Mouse (Mus musculus) ES-E14 (cell line): ENCODE data around the gene Khnyn. TPM values are rescaled to one million over a fixed set of nuclear protein-coding genes. Genes with fewer than 3 reads are reported as not detected.
A peak's percentile ranks its signal among the peaks of the same experiment; 100 is the strongest.

Source experiments
- DNase-seq: peaks from one replicate; pipeline ENCODE4 v3.0.0-alpha.2; 2013; ENCODE audit warnings: low read depth, low spot score
- H3K27ac ChIP-seq: 2 replicates; pipeline ENCODE4 v1.5.1; 2012; ENCODE audit warnings: low read depth, mild to moderate bottlenecking, low read length, moderate library complexity, mixed read lengths; ENCODE audit not compliant: poor library complexity, insufficient read depth, severe bottlenecking
- H3K36me3 ChIP-seq: 2 replicates; pipeline ENCODE4 v1.6.1; 2012; ENCODE audit warnings: mild to moderate bottlenecking, low read length, moderate library complexity, mixed read lengths; ENCODE audit not compliant: control insufficient read depth, poor library complexity, insufficient read depth, severe bottlenecking
- H3K4me1 ChIP-seq, 2 experiments: fragments of 150-350 bp in 1 of 2; sonication (generic) in 1 of 2; 2 replicates each; pipeline ENCODE4 v1.6.1; 2012; ENCODE audit warnings: low read length in 2 of 2, mild to moderate bottlenecking in 1 of 2, mixed read lengths in 1 of 2; ENCODE audit not compliant: control insufficient read depth in 2 of 2, insufficient read depth in 2 of 2, poor library complexity in 1 of 2
- H3K4me3 ChIP-seq, 2 experiments: fragments of 150-350 bp in 1 of 2; sonication (generic) in 1 of 2; 2 replicates each; pipeline ENCODE4 v1.5.1; 2012; ENCODE audit warnings: low read length in 2 of 2, low read depth in 1 of 2, mild to moderate bottlenecking in 1 of 2, mixed read lengths in 1 of 2; ENCODE audit not compliant: insufficient read depth in 1 of 2, poor library complexity in 1 of 2, severe bottlenecking in 1 of 2
- H3K9ac ChIP-seq: 2 replicates; pipeline ENCODE4 v1.6.1; 2012; ENCODE audit warnings: low read depth, mild to moderate bottlenecking, low read length, mixed read lengths; ENCODE audit not compliant: poor library complexity, insufficient read depth, severe bottlenecking
- H3K9me3 ChIP-seq: fragments of 150-350 bp; sonication (generic); 2 replicates; pipeline ENCODE4 v1.6.1; 2012; ENCODE audit warnings: low read depth, mild to moderate bottlenecking, low read length; ENCODE audit not compliant: control insufficient read depth, insufficient read depth
- CHD2 ChIP-seq: IDR thresholded peaks from 2 replicates; pipeline ENCODE4 v1.6.1; 2014; ENCODE audit warnings: mild to moderate bottlenecking, low read depth, low read length, inconsistent platforms
- HCFC1 ChIP-seq: IDR thresholded peaks from 2 replicates; pipeline ENCODE4 v1.6.1; 2012; ENCODE audit warnings: low read length, inconsistent platforms, borderline replicate concordance; ENCODE audit not compliant: insufficient read depth
- MAFK ChIP-seq: IDR thresholded peaks from 2 replicates; pipeline ENCODE4 v1.6.1; 2014; ENCODE audit warnings: mild to moderate bottlenecking, low read depth, low read length, inconsistent platforms; ENCODE audit not compliant: insufficient read depth
- ZC3H11A ChIP-seq: IDR thresholded peaks from 2 replicates; pipeline ENCODE4 v1.6.1; 2012; ENCODE audit warnings: low read depth, mild to moderate bottlenecking, inconsistent platforms, low read length, borderline replicate concordance
- ZNF384 ChIP-seq: IDR thresholded peaks from 2 replicates; pipeline ENCODE4 v1.6.1; 2012; ENCODE audit warnings: low read depth, low read length, inconsistent platforms
- in situ Hi-C, 2 experiments: fragments of 600-800 bp; cut with MboI; formaldehyde crosslinking; loops; one replicate each; pipeline ENCODE4 v1.15.1; 2025; ENCODE audit warnings: low sequenced_read_pairs in 2 of 2, inconsistent platforms in 1 of 2; ENCODE audit not compliant: unreplicated experiment in 2 of 2
- total RNA-seq: library from RNA; depleted of rRNA; stranded (reverse); fragments of 300-350 nt; gene quantifications from 2 replicates; pipeline ENCODE4 v1.2.3, GENCODE M21; 2012

Gene Khnyn
- total RNA-seq, 1 experiment, result 7.2 TPM

DNA sequence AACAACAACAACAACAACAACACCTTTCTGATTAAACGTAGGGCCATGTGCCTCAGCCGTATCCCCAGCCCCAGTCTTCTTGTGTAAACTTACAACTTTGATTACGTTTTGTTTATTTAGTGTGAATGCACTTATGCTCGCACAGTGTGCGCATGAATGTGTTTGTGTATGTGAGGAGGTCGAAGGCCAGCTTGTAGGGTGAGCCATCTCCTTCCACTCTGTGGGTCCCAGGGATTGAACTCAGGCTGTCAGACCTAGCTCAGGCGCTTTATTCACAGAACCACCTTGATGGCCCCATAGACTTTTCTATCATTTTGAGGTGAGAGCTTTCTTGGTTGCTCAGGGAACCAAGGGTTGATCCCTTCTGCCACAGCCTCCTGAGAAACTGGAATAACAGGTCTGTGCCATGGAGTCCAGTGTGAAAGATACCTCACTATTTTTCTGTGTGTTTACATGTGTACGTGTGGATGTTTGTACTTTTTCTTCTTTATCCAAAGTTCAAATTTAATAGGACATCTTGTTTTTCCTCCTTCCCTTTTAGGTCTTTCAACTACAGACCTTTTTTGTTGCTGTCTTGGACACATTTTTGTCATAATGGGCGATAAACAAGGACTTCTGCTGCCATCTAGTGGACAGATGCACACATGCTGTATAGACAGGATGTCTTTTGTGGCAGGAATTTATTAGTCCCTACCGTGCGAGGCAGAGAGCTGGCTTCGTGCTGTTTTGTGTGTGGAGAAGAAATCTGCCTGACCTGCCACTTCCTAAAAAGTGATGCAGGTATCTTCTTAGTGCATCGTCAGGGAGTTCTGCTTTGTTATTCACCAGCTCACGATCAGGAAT is 33.7 kb downstream of the Khnyn start:
- in situ Hi-C loops, result no loop called here
- DNase-seq, result peak; percentile 86
- TF ChIP-seq HCFC1, result no peak
- 0 out of 2 replicates have a peak, but pooled peaks have one; percentile 36 for TF ChIP-seq MAFK
- TF ChIP-seq ZC3H11A, result peak; percentile 71; the same call in 1 of the 2 replicates
- H3K4me1 ChIP-seq, result no peaks in the 10 kb centered on the region; a peak in 1 of 4 replicates
- no peaks in the 10 kb centered on the region for H3K9me3 ChIP-seq
- H3K36me3 ChIP-seq, result no peaks in the 10 kb centered on the region
- no peak overlapping the region for H3K27ac ChIP-seq
- no peak overlapping the region for H3K9ac ChIP-seq
- no peak overlapping the region for H3K4me3 ChIP-seq

DNA sequence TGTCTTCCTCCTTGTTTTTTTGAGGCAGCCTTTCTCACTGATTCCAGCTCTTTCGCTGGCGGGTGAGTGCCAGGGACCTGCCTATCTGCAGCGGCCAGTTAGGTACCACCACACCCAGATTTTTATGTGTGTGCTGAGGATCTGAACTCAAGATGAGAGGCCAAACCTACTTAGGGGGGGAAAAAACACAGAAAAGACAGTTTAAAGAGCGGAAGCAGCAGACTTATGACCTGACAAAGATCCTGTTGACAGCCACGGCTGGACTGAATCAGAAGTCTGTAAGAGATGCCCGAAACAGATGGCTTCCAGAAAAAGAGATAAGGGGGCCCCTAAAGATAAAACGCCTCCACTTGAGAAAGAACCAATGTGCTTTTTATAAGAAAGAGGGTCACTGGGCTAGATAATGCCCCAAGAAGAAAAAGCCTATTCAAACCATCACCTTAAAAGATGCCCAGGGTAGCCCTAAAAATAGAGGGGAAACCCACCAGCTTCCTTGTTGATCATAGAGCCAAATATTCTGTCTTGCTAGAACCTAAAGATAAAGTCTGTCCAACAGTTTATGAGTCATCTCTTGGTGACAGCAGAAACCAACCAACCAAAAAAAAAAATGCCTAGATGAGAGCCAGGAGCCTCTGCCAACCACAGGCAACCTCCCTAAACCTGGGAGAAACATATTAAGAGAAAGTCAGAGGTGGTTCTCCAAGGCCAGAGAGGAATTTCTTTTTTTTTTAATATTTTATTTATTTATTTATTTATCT is 37.9 kb downstream of the Khnyn start:
- DNase-seq, result no peak
- Histone ChIP-seq H3K4me3 (no peak overlapping the region), H3K9me3 (no peaks in the 10 kb centered on the region), H3K4me1 (no peaks in the 10 kb centered on the region; a peak in 1 of 4 replicates), H3K9ac (no peak overlapping the region), H3K27ac (no peak overlapping the region), H3K36me3 (no peaks in the 10 kb centered on the region)
- TF ChIP-seq MAFK, result no peak
- no peak for TF ChIP-seq HCFC1
- no peak for TF ChIP-seq ZNF384
- no peak for TF ChIP-seq CHD2
- TF ChIP-seq ZC3H11A, result no peak
- in situ Hi-C loops, result no loop called here

DNA sequence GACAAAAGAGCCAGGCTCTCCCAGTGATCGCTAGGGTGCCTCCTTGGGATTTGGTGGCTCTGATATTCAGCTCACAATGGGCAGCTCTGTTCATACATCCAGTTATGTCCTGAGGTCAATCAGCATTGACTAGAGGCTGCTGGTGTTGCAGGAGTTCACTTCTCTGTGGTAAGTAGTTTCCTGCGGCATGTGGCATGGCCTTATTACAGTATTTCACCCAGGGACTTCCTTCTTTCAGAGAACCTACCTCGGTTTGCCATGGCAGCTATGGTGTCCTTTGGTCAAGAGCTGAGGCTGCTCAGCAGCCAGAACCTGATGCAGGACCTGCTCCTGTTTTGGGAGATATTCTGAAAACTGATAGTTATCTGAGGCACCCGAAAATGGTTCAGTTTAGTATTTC is 42.1 kb downstream of the Khnyn start:
- in situ Hi-C loops, result no loop called here

DNA sequence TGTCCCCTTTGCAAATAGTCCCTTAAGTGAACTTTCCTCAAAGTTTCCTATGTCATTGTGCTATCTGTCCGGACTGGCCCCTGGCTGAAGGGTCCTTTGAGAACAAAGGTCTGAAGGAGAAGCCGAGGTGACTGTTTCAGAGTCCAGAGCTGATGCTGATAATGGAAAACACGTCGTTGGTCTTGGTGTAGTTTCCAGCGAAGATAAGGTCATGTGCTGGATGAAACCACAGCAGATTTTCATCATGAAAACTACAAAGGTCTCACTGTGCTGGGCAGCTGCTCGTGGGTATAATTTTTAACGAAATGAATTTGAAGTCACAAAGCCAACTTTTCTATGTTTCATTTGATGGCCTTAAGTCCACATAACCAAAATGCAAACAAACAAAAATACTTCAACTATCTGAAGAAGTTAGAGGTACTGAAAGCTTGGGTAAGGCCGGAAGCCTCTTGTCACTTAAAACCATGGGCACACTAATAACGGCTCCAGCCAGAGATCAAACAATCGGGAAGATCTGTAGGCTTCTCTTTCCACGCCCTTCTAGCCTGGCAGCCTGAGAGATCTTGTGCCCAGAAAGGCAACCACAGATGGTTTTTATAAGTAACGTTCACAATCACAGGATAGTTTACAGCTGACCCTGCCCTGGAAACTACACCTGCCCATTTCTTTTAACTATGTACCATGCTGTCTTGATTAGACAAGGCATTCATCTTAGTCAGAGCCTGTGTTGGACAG is 44.7 kb downstream of the Khnyn start:
- Histone ChIP-seq H3K27ac (no peak overlapping the region), H3K4me1 (no peaks in the 10 kb centered on the region), H3K9me3 (no peaks in the 10 kb centered on the region), H3K9ac (no peak overlapping the region), H3K4me3 (no peak overlapping the region), H3K36me3 (no peaks in the 10 kb centered on the region)
- DNase-seq, result no peak
- no peak for TF ChIP-seq CHD2
- no peak for TF ChIP-seq ZC3H11A
- TF ChIP-seq MAFK, result no peak
- no peak for TF ChIP-seq HCFC1
- no peak for TF ChIP-seq ZNF384
- in situ Hi-C loops, result no loop called here

More for the DNA sequence above, 42.1 kb downstream of the Khnyn start:
- Histone ChIP-seq H3K4me1 (no peaks in the 10 kb centered on the region), H3K4me3 (no peak overlapping the region), H3K9ac (no peak overlapping the region), H3K9me3 (no peaks in the 10 kb centered on the region), H3K36me3 (no peaks in the 10 kb centered on the region), H3K27ac (no peak overlapping the region)
- TF ChIP-seq CHD2, result no peak
- TF ChIP-seq ZC3H11A, result no peak
- TF ChIP-seq HCFC1, result no peak
- no peak for TF ChIP-seq ZNF384
- no peak for TF ChIP-seq MAFK
- no peak for DNase-seq
